In genomic region chr1:92178021-92178895, GRCm38 (mm10) we compare ENCODE assay signal across 9 mouse cellular contexts. TPM values are rescaled to one million over a fixed set of nuclear protein-coding genes. Genes with fewer than 3 reads are reported as not detected.
A peak's percentile ranks its signal among the peaks of the same experiment; 100 is the strongest.
DNase-seq lines count a peak whose midpoint lies in the region; ATAC-seq lines count a peak whose summit lies in the region.
"Had no signal": no experiment of that assay in that cellular context is flagged by ENCODE, and none has a peak within 500 bp of the region (broad histone marks: within the 10 kb centered on the region; RNA-seq: fewer than 3 reads in every experiment).

No protein-coding gene starts in this region.

- peaks cover 55% of the 10 kb centered on the region for H3K4me1 ChIP-seq in heart, embryonic 13.5 days

- no peaks in the 10 kb centered on the region for H3K9me3 ChIP-seq in heart, embryonic 13.5 days

- 0 out of 2 replicates have a peak overlapping the region, but pooled peaks have one; percentile 54 for H3K27ac ChIP-seq in heart, embryonic 13.5 days (replicated peaks)

- peak overlapping the region; percentile 96 for H3K9ac ChIP-seq in heart, embryonic 13.5 days

- peak overlapping the region; percentile 91 for H3K4me3 ChIP-seq in heart, embryonic 13.5 days

- H3K36me3 ChIP-seq in heart, embryonic 13.5 days: no peaks in the 10 kb centered on the region

- peak; percentile 54 to 62 for DNase-seq in cerebellum, postnatal 14 days
- DNase-seq in cerebellum, adult 11 months: no peak
- DNase-seq in right cerebral cortex, adult 18-20 months: peak; percentile 39
- no peak for DNase-seq in right cerebral cortex, postnatal 4 days
- DNase-seq in liver: peak; percentile 12
- peak; percentile 71 for DNase-seq in retina, postnatal 1 day
- DNase-seq in urinary bladder, adult 18-20 months (ENCODE audit: low spot score in 2 of 2): no peak

- no peak for ATAC-seq in heart, embryonic 13.5 days (ENCODE audit: extremely low read depth, insufficient number of reproducible peaks, low FRiP score, low TSS enrichment)
- ATAC-seq: Patski had no signal

- 44% methylated on average over 10 of the region's 10 CpGs for WGBS in heart, embryonic 13.5 days

- H3K4me2 ChIP-seq in heart, embryonic 13.5 days: peak overlapping the region; percentile 89

- H3K27me3 ChIP-seq in heart, embryonic 13.5 days (replicated peaks): no peaks in the 10 kb centered on the region
- H3K27me3 ChIP-seq: Patski had no signal

RNA-seq across cellular contexts. Expression of gene Hdac4, which starts 17.2 kb away (rescaled TPM):
- 8.4 and 9.0 TPM in 2 replicates for polyA plus RNA-seq in heart, embryonic 13.5 days (2015; fragmentation: Nextera tagmentation; extraction: Ambion mirVana)

Comparison
In these comparisons a context has a peak if more than half of its experiments do, and no peak if none do; other contexts are left out.
1. DNase-seq: peak in cerebellum, postnatal 14 days (2 of 2), right cerebral cortex, adult 18-20 months (single experiment), liver (single experiment) and retina, postnatal 1 day (single experiment); none in cerebellum, adult 11 months (single experiment), right cerebral cortex, postnatal 4 days (single experiment) and urinary bladder, adult 18-20 months (0 of 2).